Mouse (Mus musculus): ENCODE data around the gene Zbtb48.

The Zbtb48 gene

DNA sequence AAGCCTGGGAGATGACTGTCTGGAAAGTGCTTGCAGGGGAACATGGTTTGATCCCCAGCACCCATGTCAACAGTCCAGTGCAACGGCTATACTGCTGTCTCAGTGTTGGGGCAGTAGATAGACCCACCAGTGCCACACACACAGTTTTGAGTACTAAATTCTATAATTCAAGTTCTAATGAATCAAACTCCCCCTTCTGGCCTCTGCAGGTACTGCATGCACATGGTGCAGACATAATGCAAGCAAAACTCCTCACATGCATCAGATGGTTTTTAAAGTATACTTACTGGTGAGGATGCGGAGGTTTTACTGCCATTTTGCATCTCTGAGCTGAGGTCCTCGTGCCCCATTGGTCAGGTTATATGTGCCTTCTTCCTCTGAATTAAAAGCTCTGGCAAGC is 52.0 kb downstream of the Zbtb48 start:
- no peak for DNase-seq (ENCODE audit: low spot score in 2 of 2)

DNA sequence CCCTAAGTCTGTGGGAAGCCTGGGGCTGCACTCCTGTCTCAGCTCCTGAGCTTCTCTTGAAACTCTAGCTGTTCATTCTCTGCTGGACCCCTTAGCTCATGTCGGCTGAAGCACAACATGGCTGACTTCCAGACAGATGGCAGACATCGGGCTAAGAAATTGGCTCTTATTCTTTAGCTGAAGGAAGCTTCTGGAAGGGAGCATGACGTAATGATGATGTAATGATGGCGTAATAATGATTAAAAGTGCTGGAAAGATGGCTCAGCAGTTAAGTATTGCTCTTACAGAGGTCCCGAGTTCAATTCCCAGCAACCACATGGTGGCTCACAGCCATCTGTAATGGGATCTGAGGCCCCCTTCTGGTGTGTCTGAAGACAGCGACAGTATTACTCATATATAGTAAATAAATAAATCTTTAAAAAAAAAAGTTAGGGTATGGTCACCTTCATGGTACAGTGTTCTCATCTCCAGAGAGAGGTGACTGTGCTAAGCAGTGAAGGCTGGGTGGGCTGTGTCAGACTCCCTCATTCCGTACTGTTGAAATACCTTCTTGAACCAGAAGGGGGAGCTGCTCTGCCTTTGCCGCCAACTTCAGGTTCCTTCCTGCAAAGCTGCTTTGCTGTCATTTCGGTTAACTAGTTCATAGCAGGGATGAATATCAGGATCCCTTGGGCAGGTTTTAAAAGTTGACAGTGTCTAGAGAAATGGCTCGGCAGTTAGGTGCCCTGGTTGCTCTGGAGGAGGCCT is 55.1 kb downstream of the Zbtb48 start:
- DNase-seq (ENCODE audit: low spot score in 2 of 2), result no peak
